Mouse (Mus musculus) adrenal gland, postnatal 25 days (tissue): Measurements from ENCODE around the gene Syngr2. TPM values are rescaled to one million over a fixed set of nuclear protein-coding genes. Genes with fewer than 3 reads are reported as not detected.
A peak's percentile ranks its signal among the peaks of the same experiment; 100 is the strongest.
"Not testable (repeated sequence)": the region's sequence is repeated elsewhere in the genome, so short reads cannot be mapped to it uniquely, and the experiment has no call there.

Source experiments
- DNase-seq: peaks from one replicate; pipeline ENCODE4 v3.0.0; 2021; ENCODE audit warnings: mixed read lengths
- total RNA-seq: library from RNA; stranded (reverse); gene quantifications from 2 replicates; pipeline ENCODE4 v1.2.3, GENCODE M21; 2021

Gene Syngr2
- total RNA-seq, 1 experiment from 2014 or later, result 108 TPM

DNA sequence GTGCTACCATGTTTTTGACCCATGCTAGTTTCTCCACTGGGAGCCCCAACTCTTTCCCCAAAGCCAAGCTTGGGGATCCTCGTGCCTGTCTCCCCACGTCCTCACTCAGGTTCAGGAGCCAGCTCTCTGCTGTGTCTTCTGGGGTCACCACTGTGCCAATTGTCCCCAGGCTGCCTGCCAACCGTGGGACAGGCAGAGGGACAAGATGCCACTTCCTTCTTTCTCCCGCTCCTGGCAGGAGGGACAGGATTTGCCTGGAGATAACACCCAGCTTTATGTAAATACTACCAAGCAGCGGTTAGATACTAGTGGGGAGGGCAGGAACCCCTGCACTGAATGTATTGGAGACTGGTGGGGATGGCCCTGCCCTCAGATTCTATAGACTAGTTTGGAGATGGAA lies 4.4 kb downstream of the Syngr2 start:
- no peak for DNase-seq

DNA sequence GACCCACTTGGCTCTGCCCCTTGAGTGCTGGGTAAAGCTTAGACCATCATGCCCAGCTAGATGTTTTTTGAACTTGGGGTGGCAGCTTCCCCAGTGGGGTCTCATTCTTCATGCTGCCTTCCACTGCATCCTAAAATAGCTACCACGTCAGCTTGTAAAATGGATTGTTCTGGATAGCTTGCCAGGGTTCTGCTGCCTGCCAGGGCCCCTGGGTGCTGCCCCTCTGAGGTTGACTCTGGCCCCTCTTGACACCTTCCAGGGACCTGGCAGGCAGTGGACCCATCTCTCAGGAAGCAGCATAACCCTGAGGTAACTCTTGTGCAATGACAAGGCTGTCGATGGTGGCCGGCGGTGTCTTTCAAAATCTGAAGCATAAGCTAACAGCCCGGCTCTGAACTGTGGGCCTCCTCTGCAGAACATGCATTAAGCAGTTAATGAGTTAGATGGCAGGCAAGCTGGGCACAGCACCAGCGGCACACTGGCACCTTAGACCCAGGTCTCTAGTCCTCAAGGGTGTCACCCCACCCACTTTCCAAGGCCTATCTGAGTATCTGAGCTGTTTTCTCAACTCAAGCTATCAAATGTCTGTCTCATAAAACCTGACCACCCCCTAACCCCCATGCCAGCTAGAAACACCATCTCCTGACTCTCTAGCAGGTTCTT lies 5.4 kb downstream of the Syngr2 start:
- no peak for DNase-seq

DNA sequence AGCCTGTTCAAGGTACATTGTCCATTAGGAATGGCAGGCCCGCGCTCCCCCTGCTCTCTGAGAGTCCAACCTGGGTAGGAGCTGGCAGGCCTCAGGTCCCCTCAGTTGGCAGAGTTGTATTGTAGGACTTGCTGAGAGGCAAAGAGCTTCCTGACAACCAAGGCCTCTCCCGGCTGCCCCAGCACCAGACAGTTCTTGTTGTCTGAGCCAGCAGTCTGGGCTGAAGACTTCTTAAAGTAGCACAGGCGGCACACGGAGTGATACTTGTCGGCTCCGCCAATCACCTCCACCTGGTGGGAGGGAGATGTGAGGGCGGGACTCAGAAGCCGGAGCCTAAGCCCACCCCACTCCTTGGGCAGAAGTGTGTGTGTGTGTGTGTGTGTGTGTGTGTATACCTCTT lies 6.4 kb downstream of the Syngr2 start:
- not testable (repeated sequence) for DNase-seq

DNA sequence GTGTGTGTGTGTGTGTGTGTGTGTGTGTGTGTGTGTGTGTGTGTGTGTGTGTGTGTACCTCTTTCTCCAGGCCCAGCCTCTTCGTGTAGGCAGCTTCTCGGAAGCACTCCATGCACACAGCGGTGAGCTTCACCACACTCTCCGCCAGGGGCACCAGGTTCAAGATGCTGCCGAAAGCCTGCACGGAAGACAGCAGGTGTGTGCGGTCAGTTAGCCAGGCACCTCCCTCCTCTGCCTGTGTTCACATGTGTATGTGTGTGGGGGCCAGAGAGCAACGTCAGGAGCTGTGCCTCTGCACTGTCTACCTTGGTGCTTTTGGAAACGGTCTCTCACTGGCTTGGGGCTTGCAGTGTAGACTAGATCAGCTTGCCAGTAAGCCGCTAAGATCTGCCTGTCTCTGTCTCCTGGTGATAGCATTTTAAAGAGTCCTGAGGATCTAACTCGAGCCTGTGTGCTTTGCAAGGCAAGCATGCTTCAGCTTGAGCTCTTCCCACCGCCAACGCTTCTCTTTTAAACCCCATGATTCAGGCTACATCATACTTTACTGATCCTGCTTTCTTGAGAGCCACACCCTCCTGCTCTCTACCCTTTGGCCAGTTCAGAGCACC lies 7.0 kb downstream of the Syngr2 start:
- DNase-seq, result no peak

DNA sequence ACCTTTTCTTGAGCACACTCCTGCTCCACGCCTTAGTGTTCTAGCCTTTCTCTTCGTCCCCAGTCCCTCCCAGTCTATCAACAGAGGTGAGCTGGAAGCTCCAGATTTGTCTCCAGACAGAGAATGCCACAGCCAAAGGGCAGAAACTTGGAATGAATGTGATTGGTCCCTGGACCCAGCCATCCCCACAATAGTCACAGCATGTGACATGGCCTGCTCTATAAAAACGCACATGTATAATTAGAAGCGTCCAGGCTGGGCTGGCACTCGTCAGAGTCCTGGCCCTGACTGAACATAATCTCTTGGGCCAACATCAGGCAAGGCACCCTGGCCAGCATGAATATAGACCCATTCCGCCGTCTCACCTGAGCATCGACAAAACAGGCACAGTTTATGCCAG lies 9.6 kb downstream of the Syngr2 start:
- no peak for DNase-seq

DNA sequence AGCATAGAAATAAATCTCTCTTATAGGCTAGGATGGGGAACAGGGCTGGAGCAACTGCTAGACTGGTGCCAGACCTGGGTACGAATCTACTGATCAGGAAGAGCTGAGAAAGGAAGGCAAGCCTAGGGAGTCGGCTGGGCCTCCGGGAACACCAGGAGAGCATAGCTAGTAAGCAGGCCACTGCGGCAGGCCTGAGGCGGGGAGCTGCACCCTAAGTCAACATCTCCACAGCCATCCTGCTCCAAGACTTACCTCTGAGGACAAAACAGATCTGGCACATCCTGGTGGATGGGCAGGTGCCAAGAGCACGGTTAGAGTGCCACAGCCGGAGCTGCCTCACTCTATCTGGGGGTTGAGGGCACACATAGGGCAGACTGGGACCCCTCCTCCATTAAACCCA lies 10.7 kb downstream of the Syngr2 start:
- DNase-seq, result no peak

DNA sequence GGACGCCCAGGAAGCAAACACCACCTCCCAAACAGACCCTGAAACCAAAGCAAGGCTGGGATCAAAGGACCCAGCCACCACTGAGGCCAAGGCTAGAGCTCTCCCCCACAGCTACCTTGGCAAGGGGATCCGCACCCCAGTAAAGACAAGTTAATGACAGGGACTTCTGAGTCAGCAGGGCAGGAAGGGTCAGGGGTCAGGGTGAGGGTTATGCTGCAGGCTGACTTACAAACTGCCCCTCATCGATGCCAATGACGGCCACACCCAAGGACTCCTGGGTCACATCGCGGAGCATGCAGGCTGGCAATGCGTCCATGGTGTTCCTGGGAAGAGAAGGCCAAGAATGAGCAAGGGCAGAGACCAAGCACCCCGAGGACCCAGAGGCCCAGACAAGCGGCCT lies 12.4 kb downstream of the Syngr2 start:
- DNase-seq, result peak; percentile 22

DNA sequence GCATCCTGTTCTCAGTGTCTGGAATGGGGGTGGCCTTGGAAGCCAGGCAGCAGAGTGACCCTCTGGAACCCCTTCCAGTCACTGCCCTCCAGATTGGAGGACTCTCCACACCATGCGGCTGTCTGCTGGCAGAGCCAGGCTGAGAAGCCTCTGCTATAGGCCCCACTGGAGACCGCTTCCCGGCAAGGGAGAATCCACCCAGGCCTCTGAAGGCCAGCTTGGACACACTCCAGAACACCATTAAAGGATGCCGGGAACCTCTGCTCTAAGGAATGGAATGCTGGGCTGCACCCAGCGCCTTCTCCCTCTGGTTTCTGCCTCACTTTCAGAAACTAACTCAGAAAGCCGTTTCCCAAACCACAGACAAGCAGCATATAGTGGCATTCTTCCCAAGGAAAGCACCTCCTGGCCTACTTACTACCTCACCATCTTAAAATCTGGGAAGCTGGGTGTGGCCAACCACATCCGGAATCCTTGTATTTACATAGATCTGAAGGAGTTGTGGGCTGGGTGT lies 13.3 kb downstream of the Syngr2 start:
- peak; percentile 18 for DNase-seq

DNA sequence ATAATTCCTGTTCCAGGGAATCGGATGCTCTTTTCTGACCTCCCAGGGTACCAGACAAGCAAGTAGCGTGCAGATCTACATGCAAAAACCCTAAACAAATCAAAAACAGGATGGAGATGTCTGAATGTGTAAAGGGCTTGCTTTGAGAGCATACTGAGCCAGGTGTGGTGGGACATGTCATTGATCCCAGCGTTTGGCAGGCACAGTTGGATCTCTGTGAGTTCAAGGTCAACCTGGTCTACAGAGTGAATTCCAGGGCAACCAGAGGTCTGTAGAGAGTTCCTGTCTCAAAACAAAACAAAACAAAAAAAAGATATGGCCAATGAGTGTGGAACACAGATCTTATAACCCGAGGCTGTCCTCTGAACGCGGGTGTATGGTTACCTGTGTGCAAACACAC lies 13.9 kb downstream of the Syngr2 start:
- no peak for DNase-seq

DNA sequence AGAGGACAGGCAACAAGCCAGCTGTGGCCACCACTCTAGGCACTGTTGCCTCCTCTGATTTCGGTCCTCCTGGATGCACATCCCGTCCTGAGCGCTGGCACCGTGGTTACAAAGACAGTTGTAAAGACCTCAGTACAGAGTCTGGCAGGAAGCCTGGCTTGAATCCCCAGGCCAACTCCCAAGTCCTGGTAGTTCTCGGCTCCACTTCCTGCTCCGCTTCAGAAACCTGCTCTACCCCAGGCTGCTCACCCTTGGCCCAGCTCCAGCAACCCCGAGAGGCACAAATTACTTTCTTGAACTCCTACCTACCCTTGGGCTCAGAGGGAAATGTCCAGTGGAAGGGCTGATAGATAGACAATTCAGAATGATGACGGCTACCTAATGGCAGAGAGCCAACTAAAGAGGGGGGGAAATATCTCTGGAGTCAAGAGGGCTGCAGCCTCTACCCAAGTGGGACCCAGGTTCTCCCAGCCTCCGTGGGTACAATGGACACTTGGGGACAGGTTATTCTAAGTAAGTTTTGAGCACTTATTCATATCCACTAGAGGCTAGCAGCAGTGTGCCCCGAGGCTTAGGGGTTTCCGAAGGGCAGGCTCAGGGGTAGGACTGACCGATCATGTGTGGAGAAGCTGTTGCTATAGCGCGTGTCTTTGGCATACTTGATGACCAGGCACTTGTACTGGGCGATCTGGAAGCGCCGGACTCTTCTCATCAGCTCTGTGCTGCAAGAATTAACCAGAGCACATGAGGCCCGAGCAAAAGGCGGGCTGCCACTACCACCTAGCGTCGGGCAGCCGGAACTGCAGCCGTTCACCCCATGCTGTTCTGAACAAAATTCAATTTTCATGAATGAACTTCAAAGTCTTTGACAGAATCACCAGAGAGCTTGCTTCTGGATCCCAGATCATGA lies 14.8 kb downstream of the Syngr2 start:
- DNase-seq, result peak; percentile 78

DNA sequence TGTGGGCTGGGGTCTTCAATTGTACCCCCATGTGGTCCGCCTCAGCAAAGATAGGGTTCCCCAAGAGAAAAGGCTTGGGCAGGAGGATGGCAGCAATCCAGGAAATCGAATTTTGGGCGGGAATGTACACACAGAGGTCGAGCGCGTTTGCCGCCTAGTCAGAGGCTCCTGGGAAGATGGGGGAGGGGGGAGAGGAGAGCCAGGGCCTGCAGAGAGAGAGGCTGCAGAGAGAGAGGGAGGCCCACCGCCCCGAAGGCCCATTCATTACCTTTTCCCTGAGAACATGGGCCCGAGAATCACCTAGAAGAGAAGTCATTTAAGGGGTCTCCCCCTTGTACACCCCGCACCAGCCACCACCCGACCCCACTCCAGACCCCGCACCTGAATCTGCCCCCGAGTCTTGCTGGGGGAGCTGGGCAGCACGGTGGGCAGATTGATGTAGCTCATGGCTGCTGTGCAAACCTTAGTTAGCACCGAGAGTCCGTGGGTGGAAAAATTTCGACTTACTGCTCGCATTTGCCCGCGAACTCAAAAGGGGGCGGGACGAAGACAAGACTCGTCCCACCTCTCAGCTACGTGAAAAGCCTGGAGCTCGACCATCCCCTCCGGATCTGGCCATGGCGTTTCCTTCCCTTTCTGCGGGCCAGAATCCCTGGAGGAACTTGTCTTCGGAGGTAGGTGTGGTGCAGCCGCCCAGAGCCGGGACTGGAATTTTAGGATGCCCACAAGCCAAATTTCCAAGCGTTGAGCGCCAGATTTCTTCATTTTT lies 16.0 kb downstream of the Syngr2 start, which contains the start of the genes Afmid and Tk1:
Gene Afmid, plus strand, starts transcription at position 592 of the 769 bp plus-strand sequence.
Gene Tk1, minus strand, starts transcription at position 760 of the 769 bp plus-strand sequence.
- DNase-seq, result peak; percentile 68

DNA sequence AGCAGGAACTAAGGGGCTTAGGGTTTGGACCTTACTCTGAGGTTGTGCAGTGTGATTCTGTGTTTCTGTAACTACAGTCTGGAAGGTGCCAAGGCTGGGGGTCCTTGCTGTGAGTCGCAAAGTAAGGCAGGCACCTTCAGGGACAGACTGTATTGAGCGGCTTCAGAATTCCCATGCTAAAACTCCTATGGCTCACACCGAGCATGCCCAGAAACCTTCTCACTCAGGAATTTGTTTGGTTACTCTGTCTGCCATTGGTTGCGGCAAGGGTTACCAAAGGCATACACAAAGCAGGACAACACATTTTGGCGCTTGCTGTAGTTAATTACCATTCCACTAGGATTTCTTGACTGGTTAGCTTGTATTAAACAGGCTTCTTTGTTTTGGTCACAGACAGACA lies 16.7 kb downstream of the Syngr2 start:
- no peak for DNase-seq

DNA sequence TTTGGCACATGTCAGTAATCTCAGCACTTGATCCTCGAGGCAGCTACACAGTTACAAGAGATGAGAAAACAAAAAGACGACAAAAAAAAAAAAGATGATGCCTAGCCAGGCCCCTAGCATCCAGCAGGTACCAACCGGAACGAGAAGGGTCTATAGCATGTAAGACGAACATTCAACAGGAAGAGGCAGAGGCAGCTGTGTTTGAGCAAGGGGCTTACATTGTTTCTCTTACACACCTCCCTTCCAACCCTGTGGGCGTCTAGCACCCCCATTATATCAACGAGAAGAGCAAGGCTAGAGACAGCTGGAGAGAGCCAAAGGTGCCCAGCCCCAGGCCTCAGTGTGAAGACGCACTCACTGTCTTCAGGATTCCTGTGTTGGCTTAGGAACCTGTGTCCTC lies 17.4 kb downstream of the Syngr2 start:
- no peak for DNase-seq

DNA sequence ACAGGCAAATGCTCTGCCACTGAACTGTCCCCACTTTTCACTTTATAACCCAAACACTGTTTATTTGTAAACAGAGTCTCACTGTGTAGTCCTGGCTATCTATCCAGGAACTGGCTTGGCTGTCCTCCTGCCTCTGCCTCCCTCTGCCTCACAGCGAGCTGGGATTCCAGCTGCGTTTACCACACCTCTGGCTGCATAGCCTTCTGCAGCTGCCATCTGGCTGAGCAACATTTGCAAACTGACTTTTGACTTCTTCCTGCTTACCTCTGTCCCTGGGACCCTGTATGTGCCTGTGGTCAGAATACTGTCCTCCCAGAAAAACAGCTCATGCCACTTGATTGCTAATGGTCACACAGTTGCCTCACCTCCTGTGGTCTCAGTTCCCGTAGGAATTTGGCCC lies 17.9 kb downstream of the Syngr2 start:
- DNase-seq, result no peak

DNA sequence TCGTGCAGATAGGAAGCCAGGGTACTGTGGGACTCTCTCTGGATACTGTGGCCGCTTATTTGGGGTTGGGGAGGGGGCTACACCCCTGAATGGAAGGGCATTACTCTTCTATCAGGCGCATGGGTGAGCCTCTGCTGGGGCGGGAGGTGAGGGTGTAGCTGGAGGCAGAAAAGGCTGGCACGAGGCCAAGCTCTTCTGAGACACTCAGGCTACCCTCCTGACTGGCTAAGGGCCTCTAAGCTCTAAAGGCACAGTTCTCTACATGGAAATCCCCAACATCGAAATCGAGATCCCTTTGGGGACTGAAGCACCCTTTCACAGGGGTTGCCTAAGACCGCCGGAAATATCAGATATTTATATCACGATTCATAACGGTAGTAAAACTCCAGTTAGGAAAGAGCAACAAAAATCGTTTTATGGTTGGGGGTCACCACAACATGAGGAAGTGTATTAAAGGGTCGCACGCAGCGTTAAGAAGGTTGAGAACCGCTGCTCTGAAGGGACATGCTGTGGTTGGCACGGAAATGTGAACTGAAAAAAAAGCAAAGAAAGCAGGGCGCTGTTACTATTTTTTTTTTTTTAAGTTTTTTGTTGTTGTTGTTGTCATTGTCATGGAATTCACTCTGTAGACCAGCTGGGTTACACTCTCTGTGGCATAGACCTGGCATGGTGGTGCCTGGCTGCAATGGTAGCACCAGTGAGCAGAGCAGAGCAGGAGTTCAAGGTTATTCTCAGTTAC lies 18.9 kb downstream of the Syngr2 start:
- DNase-seq, result peak; percentile 42

DNA sequence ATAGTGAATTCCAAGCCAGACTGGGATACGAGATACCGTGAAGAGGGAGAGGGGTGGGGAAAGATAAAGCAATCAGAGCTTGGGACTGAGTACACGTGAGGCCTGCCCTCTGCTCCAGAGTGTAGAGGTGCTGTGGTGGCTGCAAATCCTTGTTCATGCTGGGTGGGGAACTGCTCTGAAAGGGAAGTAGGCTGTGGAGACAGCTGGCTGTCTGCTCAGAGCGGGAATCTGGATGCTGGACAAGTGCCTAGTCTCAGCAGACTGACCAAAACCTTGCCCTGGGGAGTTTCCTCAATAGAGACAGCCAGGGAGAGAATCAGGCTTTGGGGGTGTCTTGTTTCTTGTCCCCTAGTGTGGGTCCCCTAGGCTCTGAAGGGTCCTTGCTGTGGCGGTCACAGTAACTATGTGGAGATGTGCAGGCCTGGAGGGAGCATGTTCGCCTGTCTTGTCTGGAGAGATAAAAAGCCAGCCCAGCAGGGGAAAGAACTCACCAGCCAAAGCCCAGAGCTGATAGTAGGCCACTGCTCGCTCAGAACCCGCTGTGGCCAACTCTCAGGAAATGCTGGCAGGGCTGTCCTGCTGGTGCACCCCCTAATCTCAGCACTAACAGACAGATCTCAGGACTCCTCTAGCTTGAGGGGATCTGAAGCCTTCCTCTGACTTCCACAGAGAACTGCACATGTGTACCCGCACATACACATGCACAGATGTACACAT lies 19.6 kb downstream of the Syngr2 start:
- DNase-seq, result peak; percentile 26

DNA sequence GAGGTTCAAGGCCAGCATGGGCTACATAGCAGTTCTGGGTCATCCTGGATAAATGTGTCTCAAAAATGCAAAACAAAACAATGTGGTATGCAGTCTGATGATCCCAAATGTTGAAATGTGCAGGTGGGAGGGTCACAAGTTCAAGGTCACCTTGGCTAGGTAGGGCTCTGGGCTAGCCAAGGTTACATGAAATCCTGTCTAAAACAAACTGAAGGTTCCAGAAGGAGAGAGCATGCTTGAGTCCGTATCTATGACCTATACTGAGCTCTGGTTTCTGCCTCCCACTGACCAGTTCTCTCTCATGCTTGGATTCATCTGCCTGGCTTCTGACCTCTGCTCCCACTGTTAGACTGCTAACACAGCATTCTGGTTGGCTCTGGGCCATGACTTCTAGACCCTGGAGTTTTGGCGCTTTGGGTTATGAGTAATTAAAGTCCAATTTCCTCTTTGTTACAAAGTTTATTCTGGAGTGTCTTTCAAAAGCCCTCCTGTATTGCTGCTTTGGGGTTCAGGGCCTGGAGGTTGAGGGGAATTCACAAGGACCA lies 20.3 kb downstream of the Syngr2 start:
- no peak for DNase-seq

DNA sequence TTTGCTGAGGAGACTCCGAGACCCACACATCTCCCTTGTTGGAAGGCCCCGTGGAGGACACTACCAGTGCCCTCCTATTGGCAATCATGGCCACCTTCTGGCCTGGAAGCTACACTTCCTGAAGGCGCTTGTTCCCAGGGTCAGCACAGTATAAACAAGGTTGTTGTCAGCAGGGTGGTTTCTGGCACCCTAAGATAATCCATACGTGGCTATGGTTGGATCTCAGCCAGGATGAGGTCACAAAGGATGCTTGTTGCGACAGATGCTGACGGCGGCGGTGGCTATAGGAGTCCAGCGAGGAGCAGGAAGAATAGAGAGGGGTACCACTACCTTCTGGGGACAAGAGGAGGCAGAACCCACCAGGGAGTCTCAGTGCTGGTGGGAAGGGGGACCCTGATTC lies 20.9 kb downstream of the Syngr2 start:
- no peak for DNase-seq

DNA sequence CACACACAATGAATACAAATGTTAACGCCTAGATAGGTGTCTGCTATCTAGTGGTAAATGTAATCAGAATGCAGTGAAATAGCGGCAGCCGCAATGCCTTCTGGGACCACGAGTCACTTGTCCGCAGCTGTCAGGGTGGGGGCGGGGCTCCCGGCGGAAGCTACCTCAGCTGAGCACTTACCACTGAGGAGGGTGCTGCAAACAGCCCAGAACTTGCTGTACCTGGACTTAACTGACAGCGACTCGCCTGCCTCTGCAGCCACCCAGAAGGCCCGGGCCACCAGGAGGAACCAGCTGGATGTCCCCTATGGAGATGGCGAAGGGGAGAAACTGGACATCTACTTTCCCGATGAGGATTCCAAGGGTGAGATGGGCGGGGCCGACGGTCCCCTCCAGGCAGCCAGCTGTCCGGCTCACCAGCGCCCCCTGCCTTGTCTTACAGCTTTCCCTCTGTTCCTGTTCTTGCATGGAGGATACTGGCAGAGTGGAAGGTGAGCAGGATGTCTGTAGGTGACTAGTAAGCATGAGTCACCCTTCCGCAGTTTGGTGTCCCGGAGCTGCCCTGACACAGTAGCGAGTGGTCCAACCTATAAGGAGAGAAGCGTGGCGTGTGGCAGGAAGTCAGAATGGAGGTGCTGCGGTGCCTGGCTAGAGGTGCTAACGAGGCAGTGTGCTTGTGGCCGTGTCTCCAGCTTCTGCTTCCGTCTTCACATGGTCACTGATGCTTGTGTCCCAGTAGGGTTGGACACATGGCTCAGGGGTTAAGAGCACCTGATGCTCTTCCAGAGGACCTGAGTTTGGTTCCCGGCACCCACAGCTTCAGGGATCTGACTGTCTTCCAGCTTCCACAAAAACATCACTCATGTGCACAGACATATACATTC lies 22.9 kb downstream of the Syngr2 start:
- peak; percentile 63 for DNase-seq
